Mouse (Mus musculus) adrenal gland (tissue): ENCODE results near the gene Gabpb2.

Experiments used
- microRNA-seq, 2 experiments: library from miRNA; unstranded; fragments of <30 nt; microRNA quantifications; one replicate each; pipeline ENCODE4; 2019

Gene Gabpb2

Small RNA genes lying within 50 kb of the gene (microRNA-seq; reads per million reads assigned to microRNA genes)
- 0 reads per million in 2 experiments for gene Mir8099-1
